Mouse (Mus musculus): ENCODE results near the gene Hsd17b6.
A peak's percentile ranks its signal among the peaks of the same experiment; 100 is the strongest.

Gene Hsd17b6

DNA sequence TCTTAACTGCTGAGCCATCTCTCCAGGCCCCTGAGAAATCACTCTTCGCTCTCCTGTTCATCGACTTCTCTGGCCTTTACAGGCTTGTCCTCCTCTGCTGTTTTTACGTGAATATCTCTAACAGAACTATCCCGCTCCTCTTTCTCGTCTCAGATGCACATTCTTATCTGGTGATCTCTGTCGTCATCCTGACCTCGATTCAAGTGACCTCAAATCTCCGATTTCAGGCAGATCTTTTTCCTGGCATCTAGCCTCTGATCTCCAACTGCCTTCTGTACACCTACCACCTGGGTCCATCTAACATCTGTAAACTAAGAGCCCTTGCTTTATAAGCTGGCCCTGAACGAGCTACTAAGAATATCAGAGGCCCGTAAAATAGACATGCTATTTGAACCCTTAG, 2.5 kb downstream of the Hsd17b6 start:
- DNase-seq: no peak

DNA sequence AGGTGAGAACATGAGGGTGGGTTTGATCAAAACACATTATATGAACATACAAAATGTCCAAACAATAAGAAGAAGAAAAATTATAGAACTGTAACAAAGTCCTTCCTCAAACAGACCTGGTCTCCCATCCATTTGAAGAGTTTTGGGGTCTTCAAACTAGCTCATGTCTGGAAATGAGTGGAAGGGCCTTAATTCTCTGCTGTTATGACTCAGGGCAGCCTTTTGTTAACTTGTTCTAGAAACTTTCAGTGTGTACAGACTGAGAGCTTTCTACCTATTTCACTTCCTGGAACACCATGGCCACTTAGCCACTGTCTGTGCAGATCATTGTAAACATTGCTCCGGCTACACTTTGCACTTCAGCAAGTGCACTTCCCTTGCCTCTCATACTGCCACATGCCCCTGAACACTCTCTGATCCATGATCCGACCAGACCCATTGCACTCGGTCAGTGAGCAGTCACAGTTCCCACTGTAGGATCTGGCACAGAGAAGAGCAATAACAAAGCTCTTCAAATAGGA, 4.1 kb downstream of the Hsd17b6 start:
- DNase-seq: no peak

GRCm38 (mm10) chr10:127998260-127998659, 9.2 kb downstream of the Hsd17b6 start:
- DNase-seq: peak; percentile 9

DNA sequence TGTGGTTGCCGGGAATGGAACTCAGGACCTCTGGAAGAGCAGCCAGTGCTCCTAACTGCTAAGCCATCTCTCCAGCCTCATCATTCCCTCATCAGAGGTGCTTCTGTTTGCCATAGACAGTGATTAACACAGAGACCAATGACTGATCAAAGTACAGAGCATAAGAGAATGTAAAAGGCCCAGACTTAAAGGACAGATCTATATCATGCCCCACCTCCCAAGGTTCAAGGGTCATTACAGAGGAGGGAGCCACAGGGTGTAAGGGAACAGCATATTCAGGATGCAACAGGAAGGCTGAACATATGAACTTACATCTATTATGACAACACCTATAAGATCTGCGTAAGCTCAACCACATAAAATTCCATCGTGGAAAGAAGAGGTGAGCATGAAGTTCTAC, 10.7 kb downstream of the Hsd17b6 start:
- DNase-seq: no peak

GRCm38 (mm10) chr10:127985601-127986000, 21.8 kb downstream of the Hsd17b6 start:
- DNase-seq: no peak

DNA sequence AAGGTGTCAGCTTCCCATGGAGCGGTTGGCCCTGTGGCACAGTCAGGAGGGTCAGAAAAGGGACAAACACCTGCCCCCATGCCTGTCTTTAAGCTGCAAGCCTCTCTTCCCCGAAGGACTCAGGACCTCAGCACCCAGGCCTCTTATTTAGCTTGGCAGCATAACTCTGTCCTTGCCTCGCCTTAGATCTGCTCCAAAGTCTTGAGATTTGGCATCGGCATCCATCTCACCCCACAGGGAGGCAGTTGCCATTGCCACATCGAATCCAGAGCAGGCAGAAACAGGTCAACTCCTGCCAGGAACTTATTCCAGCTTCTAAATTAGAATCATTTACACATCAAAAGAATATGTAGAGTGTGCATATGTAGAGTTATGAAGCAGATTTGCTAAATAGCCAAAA, 22.8 kb downstream of the Hsd17b6 start:
- DNase-seq: no peak

- no peak for DNase-seq
Observed at GRCm38 (mm10) chr10:127975503-127975902, 31.9 kb downstream of the Hsd17b6 start.

GRCm38 (mm10) chr10:127974062-127974461, 33.3 kb downstream of the Hsd17b6 start:
- no peak for DNase-seq

DNA sequence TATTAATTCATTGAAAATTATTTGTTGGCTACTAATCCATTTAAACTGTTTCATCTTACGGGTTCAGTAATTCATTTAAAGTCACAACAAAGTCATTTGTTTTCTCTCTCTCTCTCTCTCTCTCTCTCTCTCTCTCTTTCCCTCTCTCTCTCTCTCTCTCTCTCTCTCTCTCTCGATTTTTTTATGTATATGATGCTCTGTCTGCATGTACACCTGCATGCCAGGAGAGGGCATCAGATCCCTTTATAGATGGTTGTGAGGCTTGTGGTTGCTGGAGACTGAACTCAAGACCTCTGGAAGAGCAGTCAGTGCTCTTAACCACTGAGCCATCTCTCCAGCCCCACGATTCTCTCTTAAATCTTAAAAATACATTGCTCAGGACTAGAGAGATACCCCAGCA, 36.3 kb downstream of the Hsd17b6 start:
- DNase-seq: no peak

- DNase-seq: no peak
Observed at GRCm38 (mm10) chr10:127970359-127970831, 37.0 kb downstream of the Hsd17b6 start.

DNA sequence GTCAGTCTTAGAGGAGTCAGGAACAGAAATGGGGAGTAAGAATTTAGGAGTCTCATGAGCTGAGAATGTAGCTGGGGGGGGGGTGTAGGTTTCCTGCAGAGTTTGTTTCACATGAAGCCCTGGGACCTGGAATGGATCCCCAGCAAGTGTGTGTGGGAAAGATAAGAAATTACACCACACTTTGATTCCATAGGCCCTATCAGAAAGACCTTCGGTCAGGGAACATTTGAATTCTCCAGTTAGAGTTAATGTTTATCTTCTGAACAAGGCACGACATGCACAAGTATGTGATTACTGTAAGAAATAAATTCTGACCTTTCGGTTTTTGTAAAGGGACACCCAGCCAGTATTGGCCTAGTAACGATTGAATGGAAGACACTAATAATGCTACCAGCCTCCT, 37.6 kb downstream of the Hsd17b6 start:
- no peak for DNase-seq

GRCm38 (mm10) chr10:127966506-127966905, 40.9 kb downstream of the Hsd17b6 start:
- no peak for DNase-seq

DNA sequence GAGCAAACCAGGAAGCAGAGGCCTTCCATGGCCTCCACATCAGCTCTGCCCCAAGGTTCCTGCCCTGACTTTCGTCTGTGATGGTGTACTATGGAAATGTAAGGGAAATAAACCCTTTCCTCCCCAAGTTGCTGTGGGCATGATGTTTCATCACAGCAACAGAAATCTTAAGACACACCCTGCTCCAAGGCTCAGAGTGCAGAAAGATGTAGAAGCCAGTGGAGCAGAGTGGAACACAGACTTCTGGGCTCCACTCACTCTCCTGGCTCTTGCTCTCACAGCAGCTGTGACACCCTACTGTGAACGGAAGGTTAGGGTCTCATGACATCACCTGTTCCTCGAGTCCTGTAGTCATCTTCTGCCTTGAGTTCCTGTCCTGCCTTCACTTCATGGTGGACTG, 43.4 kb downstream of the Hsd17b6 start:
- DNase-seq: no peak

GRCm38 (mm10) chr10:127962451-127962850, 45.0 kb downstream of the Hsd17b6 start:
- no peak for DNase-seq

DNA sequence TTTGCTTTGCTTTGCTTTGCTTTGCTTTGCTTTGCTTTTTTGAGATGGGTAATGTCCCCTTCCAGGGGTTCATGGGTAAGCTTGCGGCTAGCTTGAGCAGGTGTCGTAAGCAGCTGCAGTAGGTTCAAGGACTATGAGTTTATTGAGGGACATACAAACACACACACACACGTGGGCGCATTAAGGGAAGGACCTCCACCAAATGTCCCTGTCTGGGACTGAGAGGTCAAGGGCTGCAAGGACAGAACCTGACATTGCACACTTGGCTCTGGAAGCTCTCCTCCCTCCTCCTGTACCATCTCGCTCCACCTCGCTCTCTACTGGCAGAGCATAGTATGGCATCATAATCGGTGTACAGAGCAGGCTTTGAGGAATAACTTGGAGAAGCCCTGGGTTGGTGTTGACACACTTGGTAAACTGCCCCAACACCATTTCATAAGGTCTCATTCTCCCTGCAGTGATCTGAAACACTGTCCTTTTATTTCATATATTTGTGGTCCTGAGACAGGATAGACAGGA, 48.2 kb downstream of the Hsd17b6 start:
- DNase-seq: no peak

DNA sequence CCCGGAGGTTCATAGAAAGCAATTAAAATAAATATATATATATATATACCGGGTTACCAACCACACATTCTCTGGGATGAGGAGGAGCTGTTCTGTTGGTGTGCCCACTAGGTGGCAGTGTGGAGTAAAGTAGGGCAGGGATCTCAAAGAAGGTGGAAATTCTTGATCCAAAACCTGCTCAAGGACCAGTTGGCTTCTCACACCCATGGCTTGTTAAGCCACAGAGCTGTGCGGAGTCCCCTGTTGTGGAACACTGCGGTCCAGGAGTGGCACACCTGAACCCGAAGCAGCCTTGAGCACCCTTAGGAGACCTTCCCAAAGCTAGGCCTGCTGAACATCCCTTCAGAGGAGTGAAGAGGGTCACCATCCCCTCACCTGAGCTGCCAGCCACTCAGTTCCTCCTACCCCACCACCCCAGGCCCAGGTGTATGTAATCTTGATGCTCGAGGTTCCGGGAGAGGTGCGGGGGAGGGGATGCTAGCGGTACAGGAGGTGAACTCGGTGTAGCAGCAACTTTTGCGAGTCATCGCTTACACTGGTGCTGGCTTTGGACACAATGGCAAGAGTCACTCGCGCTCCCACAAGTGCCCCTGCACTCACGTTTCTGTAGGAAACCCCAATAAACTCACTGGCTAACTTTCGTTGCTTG, 51.1 kb downstream of the Hsd17b6 start:
- DNase-seq: peak; percentile 79

DNA sequence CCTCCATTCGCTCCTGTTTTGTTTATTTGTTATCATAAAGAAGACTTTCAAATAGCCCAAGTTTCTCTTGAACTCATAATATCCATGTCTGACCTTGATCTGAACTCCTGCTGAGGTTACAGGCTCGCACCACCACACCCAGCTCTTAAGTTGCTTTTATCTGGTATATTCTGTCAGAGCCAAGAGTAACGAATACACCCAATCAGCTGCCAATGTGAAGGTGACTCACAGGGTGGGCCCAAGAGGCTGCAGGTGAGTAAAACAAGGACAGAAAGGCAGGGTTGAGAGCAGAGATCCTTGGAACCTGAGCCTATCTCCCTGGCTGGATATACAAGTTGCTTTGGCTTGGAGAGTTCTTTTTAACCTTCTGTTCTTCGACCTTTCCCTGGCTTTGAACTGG, 52.4 kb downstream of the Hsd17b6 start:
- no peak for DNase-seq

DNA sequence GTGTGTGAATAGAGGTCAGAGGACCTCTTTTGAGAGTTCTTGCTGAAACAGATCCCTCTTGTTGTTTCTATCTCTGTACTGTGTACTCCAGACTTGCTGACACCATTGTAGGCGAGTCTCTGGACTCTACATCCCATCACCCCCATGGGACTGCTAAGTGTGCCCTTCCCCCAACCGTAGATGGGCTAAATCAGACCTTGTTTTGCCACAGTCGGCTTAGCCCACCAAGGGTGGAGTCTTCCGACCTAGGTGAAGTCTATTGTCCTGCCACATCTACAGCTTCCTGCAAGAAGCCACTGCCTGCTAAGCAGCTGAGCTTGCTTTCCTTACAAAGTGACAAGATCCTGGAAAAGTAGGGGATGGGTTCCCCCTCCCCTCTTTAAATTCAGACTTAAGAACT, 55.6 kb downstream of the Hsd17b6 start:
- DNase-seq: no peak

GRCm38 (mm10) chr10:127951390-127951789, 56.0 kb downstream of the Hsd17b6 start:
- no peak for DNase-seq

- DNase-seq: no peak
Observed at GRCm38 (mm10) chr10:127949596-127950130, 57.7 kb downstream of the Hsd17b6 start.

- DNase-seq: peak; percentile 36
Observed at GRCm38 (mm10) chr10:127945432-127946064, 61.9 kb downstream of the Hsd17b6 start.

All from liver (tissue).